Mouse (Mus musculus): ENCODE data around the gene Fdxr.

DNA sequence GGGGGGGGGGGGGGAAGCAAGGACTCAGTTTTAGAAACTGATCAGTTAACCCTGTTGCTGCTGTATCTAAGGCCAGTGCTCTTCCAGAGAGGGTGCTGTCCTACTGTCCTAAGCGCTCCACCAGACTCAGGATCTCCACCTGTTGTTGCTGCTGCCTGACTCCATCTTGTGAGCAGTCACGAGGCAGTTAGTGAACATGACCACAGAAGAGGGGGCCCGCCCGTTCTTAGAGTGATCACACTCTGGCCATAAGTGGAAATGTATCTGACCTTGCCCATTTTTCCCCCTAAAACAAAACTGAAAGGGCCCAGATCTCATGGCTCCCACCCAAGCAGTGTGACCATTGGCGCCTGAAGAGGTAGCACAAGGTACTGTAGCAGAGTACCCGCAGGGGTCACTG lies 28.9 kb downstream of the Fdxr start:
- TF ChIP-seq CTCF (IDR thresholded peaks at IDR 0.05; ENCODE audit: low read depth), result no peak
- no peak for TF ChIP-seq EP300 (IDR thresholded peaks at IDR 0.05; ENCODE audit: low read depth)
